Mouse (Mus musculus) heart, embryonic 14.5 days (tissue): ENCODE results near the gene Slc2a9. TPM values are rescaled to one million over a fixed set of nuclear protein-coding genes. Genes with fewer than 3 reads are reported as not detected.

Experiments used
- ATAC-seq: fragments of 200-750 bp; cut with Nextera tagmentation; 2 replicates; pipeline ENCODE4 v1.8.0; 2017; ENCODE audit warnings: low read depth, moderate TSS enrichment; ENCODE audit not compliant: insufficient number of reproducible peaks, insufficient read depth, low FRiP score
- H3K27ac ChIP-seq, 2 experiments: fragments of 200-500 bp in 1 of 2; fragments of 300-500 bp in 1 of 2; sonication (generic) in 1 of 2; replicated peaks in 1 of 2; 2 replicates each; pipeline ENCODE4 v1.5.1; 2012 to 2014; ENCODE audit warnings: low read depth in 2 of 2, low read length in 2 of 2, control low read depth in 1 of 2, mild to moderate bottlenecking in 1 of 2, mixed read lengths in 1 of 2; ENCODE audit not compliant: control insufficient read depth in 1 of 2, insufficient read depth in 1 of 2
- H3K27me3 ChIP-seq: fragments of 300-500 bp; sonication (generic); 2 replicates; pipeline ENCODE4 v1.6.1; 2014; ENCODE audit warnings: mild to moderate bottlenecking, low read length, control low read depth; ENCODE audit not compliant: control insufficient read depth, insufficient read depth
- H3K36me3 ChIP-seq: fragments of 300-500 bp; sonication (generic); 2 replicates; pipeline ENCODE4 v1.6.1; 2014; ENCODE audit warnings: mild to moderate bottlenecking, control low read depth, low read length, mixed read lengths; ENCODE audit not compliant: control insufficient read depth, insufficient read depth
- H3K4me1 ChIP-seq, 2 experiments: fragments of 200-500 bp in 1 of 2; fragments of 300-500 bp in 1 of 2; sonication (generic) in 1 of 2; 2 replicates each; pipeline ENCODE4 v1.6.1; 2012 to 2014; ENCODE audit warnings: low read length in 2 of 2, control low read depth in 1 of 2, mixed read lengths in 1 of 2; ENCODE audit not compliant: control insufficient read depth in 2 of 2, insufficient read depth in 2 of 2
- H3K4me2 ChIP-seq: fragments of 300-500 bp; sonication (generic); 2 replicates; pipeline ENCODE4 v1.6.1; 2014; ENCODE audit warnings: mild to moderate bottlenecking, low read length
- H3K4me3 ChIP-seq, 2 experiments: fragments of 200-500 bp in 1 of 2; fragments of 300-500 bp in 1 of 2; sonication (generic) in 1 of 2; 2 replicates each; pipeline ENCODE4 v1.5.1; 2012 to 2014; ENCODE audit warnings: low read length in 2 of 2, mild to moderate bottlenecking in 2 of 2, control low read depth in 1 of 2, low read depth in 1 of 2, moderate library complexity in 1 of 2; ENCODE audit not compliant: control insufficient read depth in 1 of 2, insufficient read depth in 1 of 2
- H3K9ac ChIP-seq: fragments of 300-500 bp; sonication (generic); 2 replicates; pipeline ENCODE4 v1.6.1; 2014; ENCODE audit warnings: mild to moderate bottlenecking, low read length
- H3K9me3 ChIP-seq: fragments of 300-500 bp; sonication (generic); 2 replicates; pipeline ENCODE4 v1.6.1; 2016; ENCODE audit warnings: low read length, control low read depth; ENCODE audit not compliant: control insufficient read depth
- WGBS: fragments of 180-500 bp; shearing (Covaris S2); extraction: QIAGEN DNeasy Blood & Tissue Kit; methylation state at CpG from one replicate; pipeline ENCODE4 v1.1.7; 2014; 5-methylcytosine and 5-hydroxymethylcytosine counted together
- polyA plus RNA-seq: library from polyadenylated mRNA; unstranded; fragments of >200 nt; fragmentation: Nextera tagmentation; extraction: Ambion mirVana; gene quantifications from 2 replicates; pipeline ENCODE4 v1.2.1, GENCODE M21; 2014

The Slc2a9 gene
- polyA plus RNA-seq, 1 experiment from 2014 or later, result 0.32 TPM

GRCm38 (mm10) chr5:38302651-38303050 lies 200.3 kb downstream of the Slc2a9 start:
- H3K4me1 ChIP-seq, result no peaks in the 10 kb centered on the region
- no peak overlapping the region for H3K4me3 ChIP-seq
- no peak overlapping the region for H3K27ac ChIP-seq
- WGBS, result 55% methylated on average over 12 of the region's 12 CpGs
- no peaks in the 10 kb centered on the region for H3K9me3 ChIP-seq
- no peak overlapping the region for H3K9ac ChIP-seq
- H3K36me3 ChIP-seq, result no peaks in the 10 kb centered on the region
- no peak overlapping the region for H3K4me2 ChIP-seq
- ATAC-seq, result no peak
- H3K27me3 ChIP-seq, result no peaks in the 10 kb centered on the region

GRCm38 (mm10) chr5:38301761-38302411 lies 201.1 kb downstream of the Slc2a9 start:
- Histone ChIP-seq H3K9ac (no peak overlapping the region), H3K36me3 (no peaks in the 10 kb centered on the region), H3K9me3 (no peaks in the 10 kb centered on the region), H3K27ac (no peak overlapping the region), H3K4me1 (no peaks in the 10 kb centered on the region), H3K4me2 (no peak overlapping the region), H3K4me3 (no peak overlapping the region), H3K27me3 (no peaks in the 10 kb centered on the region)
- whole genome bisulfite sequencing, result 82% methylated on average over 12 of the region's 12 CpGs
- ATAC-seq, result no peak

Other genes starting within 250 kb of the Slc2a9 start
- gene Tmem128, start 243.0 kb downstream of the Slc2a9 start, polyA plus RNA-seq, result 44.9 and 52.9 TPM in 2 replicates
- gene Otop1, start 227.2 kb downstream of the Slc2a9 start, polyA plus RNA-seq, result not detected in 2 replicates
- gene Drd5, start 183.8 kb downstream of the Slc2a9 start, polyA plus RNA-seq, result not detected in 2 replicates
- 252 TPM in 2 replicates for gene Wdr1, start 60.1 kb upstream of the Slc2a9 start, polyA plus RNA-seq
- 9.3 and 9.4 TPM in 2 replicates for gene Zfp518b, start 181.7 kb upstream of the Slc2a9 start, polyA plus RNA-seq